Mouse (Mus musculus): Measurements from ENCODE around the gene Pik3r5.

DNA sequence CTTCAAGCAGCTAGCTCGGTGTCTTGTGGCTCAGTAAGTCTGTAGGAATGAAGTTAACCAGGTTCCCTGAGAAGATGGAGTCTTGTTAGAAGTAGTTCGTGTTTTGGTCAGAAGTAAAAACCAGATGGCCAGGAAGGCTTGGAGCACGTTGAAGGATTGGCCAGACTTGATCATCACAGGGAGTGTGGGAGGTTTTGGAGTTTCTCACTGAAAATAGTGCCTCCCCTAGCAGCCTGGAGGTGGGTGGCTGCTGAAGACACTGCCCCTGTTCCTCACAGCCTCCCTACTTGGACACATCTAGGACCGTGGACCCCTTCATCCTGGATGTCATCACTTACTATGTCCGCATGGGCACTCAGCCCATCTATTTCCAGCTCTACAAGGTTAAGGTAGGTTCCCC is 107.7 kb downstream of the Pik3r5 start:
- TF ChIP-seq SMC3 (IDR thresholded peaks at IDR 0.05; ENCODE audit: low read depth, low read length) (no peak), POLR2A (IDR thresholded peaks at IDR 0.05; ENCODE audit: low read depth, low read length) (no peak), ZNF384 (IDR thresholded peaks at IDR 0.05; ENCODE audit: low read depth, low read length) (no peak)

Data from CH12.LX (cell line).